Mouse (Mus musculus) cortical plate, adult 2 months (tissue): ENCODE measurements around the gene Dlk2. TPM values are rescaled to one million over a fixed set of nuclear protein-coding genes. Genes with fewer than 3 reads are reported as not detected.

Source experiments
- H3K27ac ChIP-seq: fragments of 200-500 bp; 2 replicates; pipeline ENCODE4 v1.5.1; 2012; ENCODE audit warnings: low read length, control low read depth, inconsistent platforms; ENCODE audit not compliant: insufficient read depth
- H3K4me1 ChIP-seq: fragments of 200-500 bp; 2 replicates; pipeline ENCODE4 v1.6.1; 2011; ENCODE audit warnings: low read length; ENCODE audit not compliant: control insufficient read depth, insufficient read depth
- H3K4me3 ChIP-seq: fragments of 200-500 bp; 2 replicates; pipeline ENCODE4 v1.5.1; 2011; ENCODE audit warnings: mild to moderate bottlenecking, low read length, control low read depth; ENCODE audit not compliant: insufficient read depth
- CTCF ChIP-seq: fragments of 200-500 bp; IDR thresholded peaks from 2 replicates; pipeline ENCODE4 v1.5.1; 2011; ENCODE audit warnings: mild to moderate bottlenecking, control low read depth, low read length; ENCODE audit not compliant: insufficient read depth; ENCODE audit errors: extremely low read depth
- POLR2A ChIP-seq: fragments of 200-500 bp; IDR thresholded peaks from 2 replicates; pipeline ENCODE4 v1.6.1; 2011; ENCODE audit warnings: mild to moderate bottlenecking, low read length, control low read depth; ENCODE audit not compliant: insufficient read depth; ENCODE audit errors: extremely low read depth
- polyA plus RNA-seq: library from polyadenylated mRNA; depleted of rRNA; stranded (reverse); fragments of >200 nt; gene quantifications from 2 replicates; pipeline ENCODE4 v1.2.3, GENCODE M21; 2012

The Dlk2 gene
- polyA plus RNA-seq, 1 experiment = 127 TPM

- H3K4me1 ChIP-seq = peaks cover 7% of the 10 kb centered on the region; the same call in 1 of the 2 replicates
- H3K4me3 ChIP-seq = no peak overlapping the region
- 0 out of 2 replicates have a peak overlapping the region, but pooled peaks have one; percentile 18 for H3K27ac ChIP-seq
- TF ChIP-seq POLR2A = 0 out of 2 replicates have a peak, but pooled peaks have one; percentile 3
- no peak for TF ChIP-seq CTCF
These were observed 25.2 kb upstream of the Dlk2 start for GRCm38 (mm10) chr17:46272058-46272457.

- Histone ChIP-seq H3K27ac (0 out of 2 replicates have a peak overlapping the region, but pooled peaks have one; percentile 49), H3K4me1 (peaks cover 7% of the 10 kb centered on the region; the same call in 1 of the 2 replicates), H3K4me3 (no peak overlapping the region)
- TF ChIP-seq POLR2A = no peak
- no peak for TF ChIP-seq CTCF
These were observed 24.5 kb upstream of the Dlk2 start for GRCm38 (mm10) chr17:46272675-46273074.

- no peak overlapping the region for H3K4me3 ChIP-seq
- TF ChIP-seq POLR2A = no peak
- no peak for TF ChIP-seq CTCF
- H3K27ac ChIP-seq = 0 out of 2 replicates have a peak overlapping the region, but pooled peaks have one; percentile 49
- peaks cover 8% of the 10 kb centered on the region; the same call in 1 of the 2 replicates for H3K4me1 ChIP-seq
These were observed 23.4 kb upstream of the Dlk2 start for GRCm38 (mm10) chr17:46273803-46274236.

- Histone ChIP-seq H3K4me3 (no peak overlapping the region), H3K27ac (0 out of 2 replicates have a peak overlapping the region, but pooled peaks have one; percentile 8), H3K4me1 (peaks cover 8% of the 10 kb centered on the region; the same call in 1 of the 2 replicates)
- no peak for TF ChIP-seq CTCF
- no peak for TF ChIP-seq POLR2A
These were observed 22.8 kb upstream of the Dlk2 start for GRCm38 (mm10) chr17:46274465-46274864.

GRCm38 (mm10) chr17:46275034-46275433, 22.2 kb upstream of the Dlk2 start:
- Histone ChIP-seq H3K27ac (no peak overlapping the region), H3K4me3 (no peak overlapping the region), H3K4me1 (peaks cover 8% of the 10 kb centered on the region; the same call in 1 of the 2 replicates)
- no peak for TF ChIP-seq CTCF
- TF ChIP-seq POLR2A = no peak

- Histone ChIP-seq H3K27ac (no peak overlapping the region), H3K4me3 (no peak overlapping the region), H3K4me1 (peaks cover 8% of the 10 kb centered on the region; the same call in 1 of the 2 replicates)
- TF ChIP-seq CTCF (no peak), POLR2A (no peak)
These were observed 21.7 kb upstream of the Dlk2 start for GRCm38 (mm10) chr17:46275506-46275905.

GRCm38 (mm10) chr17:46277586-46277985, 19.6 kb upstream of the Dlk2 start:
- TF ChIP-seq CTCF (no peak), POLR2A (no peak)
- Histone ChIP-seq H3K4me3 (no peak overlapping the region), H3K4me1 (peaks cover 8% of the 10 kb centered on the region; the same call in 1 of the 2 replicates), H3K27ac (no peak overlapping the region)

- Histone ChIP-seq H3K4me1 (peaks cover 8% of the 10 kb centered on the region; the same call in 1 of the 2 replicates), H3K27ac (peak overlapping the region; percentile 54; the same call in 1 of the 2 replicates), H3K4me3 (no peak overlapping the region)
- TF ChIP-seq CTCF = no peak
- TF ChIP-seq POLR2A = no peak
These were observed 19.0 kb upstream of the Dlk2 start for GRCm38 (mm10) chr17:46278011-46278765.

GRCm38 (mm10) chr17:46282483-46283123, 14.6 kb upstream of the Dlk2 start, which contains the start of gene Tjap1:
Tjap1 (minus strand) TSS chr17:46283026.
- Histone ChIP-seq H3K4me3 (peak within 1 kb of the TSS; percentile 60), H3K4me1 (peaks cover 3% of the 10 kb centered on the region; the same call in 1 of the 2 replicates), H3K27ac (no peak within 1 kb of the TSS)
- no peak for TF ChIP-seq CTCF
- 0 out of 2 replicates have a peak, but pooled peaks have one; percentile 19 for TF ChIP-seq POLR2A

GRCm38 (mm10) chr17:46283140-46283539, 14.1 kb upstream of the Dlk2 start:
- Histone ChIP-seq H3K4me1 (peaks cover 1% of the 10 kb centered on the region; the same call in 1 of the 2 replicates), H3K4me3 (peak overlapping the region; percentile 60; the same call in 1 of the 2 replicates), H3K27ac (no peak overlapping the region)
- TF ChIP-seq POLR2A = no peak
- TF ChIP-seq CTCF = no peak
